Mouse (Mus musculus) stomach, postnatal 0 days (tissue): ENCODE data around the gene Kcnd3.
"Not testable (repeated sequence)": the region's sequence is repeated elsewhere in the genome, so short reads cannot be mapped to it uniquely, and the experiment has no call there.

ENCODE experiments used
- CTCF ChIP-seq: IDR thresholded peaks from 2 replicates; pipeline ENCODE4 v1.5.1; 2016; ENCODE audit warnings: antibody characterized with exemption, low read depth, mild to moderate bottlenecking, moderate library complexity
- EP300 ChIP-seq: optimal IDR thresholded peaks from 2 replicates; pipeline ENCODE3; 2016; ENCODE audit warnings: antibody characterized with exemption

- not testable (repeated sequence) for TF ChIP-seq EP300, CTCF
These were observed 248.7 kb downstream of the Kcnd3 start for GRCm38 (mm10) chr3:105700786-105701185.
